Mouse (Mus musculus): ENCODE measurements around the gene Ifitm3. TPM values are rescaled to one million over a fixed set of nuclear protein-coding genes. Genes with fewer than 3 reads are reported as not detected.
"Not testable (repeated sequence)": the region's sequence is repeated elsewhere in the genome, so short reads cannot be mapped to it uniquely, and the experiment has no call there.

Gene Ifitm3
- total RNA-seq, 2 experiments from 2014 or later, result 44.9 to 54.0 TPM

GRCm38 (mm10) chr7:140971479-140972171 is 38.9 kb downstream of the Ifitm3 start:
- no peak for DNase-seq

GRCm38 (mm10) chr7:140970931-140971330 is 39.6 kb downstream of the Ifitm3 start:
- intact Hi-C loops (cut with DNase I; ENCODE audit: low total_unique reads), result no loop called here

More at GRCm38 (mm10) chr7:140971479-140972171, 38.9 kb downstream of the Ifitm3 start:
- intact Hi-C loops (cut with DNase I; ENCODE audit: low total_unique reads), result no loop called here

DNA sequence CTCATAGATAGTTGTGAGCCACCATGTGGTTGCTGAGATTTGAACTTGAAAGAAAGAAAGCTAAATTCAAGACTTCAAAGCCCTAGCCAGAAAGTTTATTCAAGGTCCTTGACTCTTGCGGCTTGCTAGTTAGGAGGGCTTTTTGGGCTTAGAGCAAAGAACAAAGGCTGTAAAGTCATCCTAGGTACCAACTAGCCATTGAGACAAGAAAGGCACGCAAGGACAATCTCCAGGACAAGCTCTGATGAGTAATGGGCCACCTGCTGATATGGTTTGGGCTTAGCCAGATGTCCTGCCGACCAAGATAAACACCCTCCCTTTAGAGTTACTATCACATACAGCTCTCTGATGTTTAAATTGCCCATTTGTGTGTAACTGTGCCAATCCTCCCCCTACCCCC is 41.9 kb downstream of the Ifitm3 start:
- intact Hi-C loops (cut with DNase I; ENCODE audit: low total_unique reads); DNase-seq: not testable (repeated sequence)

More at GRCm38 (mm10) chr7:140970931-140971330, 39.6 kb downstream of the Ifitm3 start:
- no peak for DNase-seq

DNA sequence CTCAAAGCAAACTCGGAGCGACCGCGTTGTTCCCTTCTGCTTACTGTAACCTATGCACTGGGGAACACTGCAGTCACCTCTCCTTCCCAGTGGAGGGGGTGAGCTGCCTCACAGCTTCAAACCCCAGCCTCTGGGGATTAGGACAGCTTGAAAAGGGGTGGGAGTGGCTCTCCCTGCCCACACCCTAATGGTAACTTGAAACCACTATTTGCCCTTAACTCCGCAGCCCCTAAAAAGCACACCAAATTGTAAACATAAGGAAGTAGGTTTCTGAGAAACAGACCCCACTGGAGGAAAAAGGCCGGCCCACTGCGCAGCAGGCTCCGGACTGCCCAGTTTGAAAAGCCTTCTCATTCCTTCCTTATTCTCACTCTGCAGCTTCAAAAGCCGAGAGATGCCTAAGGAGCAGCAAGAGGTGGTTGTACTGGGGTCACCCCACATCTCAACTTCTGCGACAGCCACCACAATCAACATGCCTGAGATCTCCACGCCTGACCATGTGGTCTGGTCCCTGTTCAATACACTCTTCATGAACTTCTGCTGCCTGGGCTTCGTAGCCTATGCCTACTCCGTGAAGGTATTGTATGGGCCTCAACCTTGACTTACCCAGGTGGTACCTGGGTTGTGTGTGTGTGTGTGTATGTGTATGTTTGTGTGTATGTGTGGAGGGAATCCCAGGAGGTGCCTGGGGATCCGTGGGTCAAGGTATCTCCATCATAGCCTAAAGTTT is 42.5 kb downstream of the Ifitm3 start:
- intact Hi-C loops (cut with DNase I; ENCODE audit: low total_unique reads), result no loop called here
- DNase-seq, result no peak

DNA sequence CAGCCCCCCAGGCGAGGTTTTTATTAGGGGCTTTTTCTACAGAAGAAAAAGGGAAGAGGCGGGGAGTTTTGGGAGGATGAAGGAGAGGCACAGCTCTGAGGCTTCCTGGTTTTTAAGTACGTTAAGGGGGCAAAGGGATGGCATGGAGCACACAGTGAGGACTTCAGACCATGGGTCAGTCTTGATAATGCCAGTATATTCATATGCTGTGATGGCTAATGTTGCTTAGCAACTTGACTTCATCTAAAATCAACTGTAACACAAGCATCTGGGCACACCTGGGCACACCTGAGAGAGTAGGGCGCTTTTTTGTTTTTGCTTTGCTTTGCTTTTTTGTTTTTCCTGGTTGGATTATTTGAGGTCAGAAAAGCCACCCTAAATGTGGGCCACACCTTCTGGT is 43.6 kb downstream of the Ifitm3 start, which contains the start of gene Ifitm1:
Gene Ifitm1, plus strand, starts transcription at position 301 of the 400 bp plus-strand sequence.
- no peak for DNase-seq
- intact Hi-C loops (cut with DNase I; ENCODE audit: low total_unique reads), result no loop called here

DNA sequence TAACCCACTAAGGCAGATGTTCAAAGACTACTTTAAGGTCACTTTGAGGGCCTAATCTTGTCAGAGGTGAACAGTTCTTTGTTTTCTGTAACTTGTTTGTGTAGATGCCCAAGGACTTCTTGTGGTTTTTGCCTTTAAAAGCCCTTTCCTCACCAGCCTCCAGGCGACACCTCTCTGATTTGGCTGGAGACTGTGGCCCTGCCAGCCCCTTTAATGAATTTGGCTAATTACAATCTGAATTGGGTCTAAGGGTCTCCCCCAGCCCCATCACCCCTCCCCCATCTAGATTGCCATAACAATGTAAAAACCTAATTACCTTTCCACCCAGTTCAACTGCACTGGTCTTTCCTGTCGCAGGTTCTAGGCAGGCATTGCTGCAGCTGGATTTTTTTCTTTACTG is 47.8 kb downstream of the Ifitm3 start:
- intact Hi-C loops (cut with DNase I; ENCODE audit: low total_unique reads), result loop anchor here (5.0 kb wide), 1 partner anchor 85 kb away; no protein-coding TSS in a partner anchor
- no peak for DNase-seq

DNA sequence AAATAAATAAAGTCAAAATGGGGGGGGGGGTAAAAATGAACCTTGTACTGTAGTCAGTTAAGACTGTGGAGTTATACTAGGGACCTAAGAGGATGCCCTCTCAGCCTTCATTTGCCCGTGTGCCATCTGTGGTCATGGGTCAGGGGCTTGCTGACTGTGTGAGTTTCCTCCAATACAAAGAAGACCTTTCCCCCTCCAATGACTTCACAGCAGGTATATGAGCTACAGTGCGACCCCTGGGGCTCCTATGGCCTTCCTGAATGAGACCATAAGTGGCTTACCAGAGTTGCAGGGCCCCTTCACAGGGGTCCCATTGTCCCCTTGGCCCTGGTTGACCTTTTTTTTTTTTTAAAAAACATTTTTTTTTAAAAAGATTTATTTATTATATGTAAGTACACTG is 49.2 kb downstream of the Ifitm3 start:
- DNase-seq, result no peak
- intact Hi-C loops (cut with DNase I; ENCODE audit: low total_unique reads), result loop anchor here (5.0 kb wide), 1 partner anchor 86 kb away; no protein-coding TSS in a partner anchor

DNA sequence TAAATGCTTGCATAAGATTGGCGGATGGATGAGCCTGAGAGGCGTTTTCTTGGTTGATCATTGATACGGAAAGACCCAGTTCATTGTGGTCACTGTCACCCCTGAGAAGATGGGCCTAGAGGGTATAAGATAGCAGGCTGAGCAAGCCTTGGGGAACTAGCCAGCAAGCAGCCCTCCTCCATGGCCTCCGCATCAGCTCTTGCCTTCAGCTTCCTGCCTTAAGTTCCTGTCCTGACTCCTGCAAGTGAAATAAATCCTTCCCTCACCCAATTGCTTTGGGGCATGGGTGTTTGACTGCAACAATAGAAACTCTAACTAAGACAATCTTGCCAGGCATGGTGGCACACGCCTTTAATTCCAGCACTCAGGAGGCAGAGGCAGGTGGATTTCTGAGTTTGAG is 50.5 kb downstream of the Ifitm3 start:
- intact Hi-C loops (cut with DNase I; ENCODE audit: low total_unique reads), result loop anchor here (5.0 kb wide), 1 partner anchor 87 kb away; no protein-coding TSS in a partner anchor

More for the DNA sequence above, 50.5 kb downstream of the Ifitm3 start:
- no peak for DNase-seq

Other genes starting within 250 kb of the Ifitm3 start
- under 1 TPM; 0.21 to 0.33 TPM for gene Cyp2e1, start 247.0 kb downstream of the Ifitm3 start, total RNA-seq (2021)
- not detected for gene Syce1, start 222.9 kb downstream of the Ifitm3 start, total RNA-seq (2021)
- not detected for gene Zfp941, start 188.6 kb downstream of the Ifitm3 start, total RNA-seq (2021)
- gene Urah, start 175.8 kb downstream of the Ifitm3 start, total RNA-seq (2021), result not detected
- not detected for gene Scgb1c1, start 165.2 kb downstream of the Ifitm3 start, total RNA-seq (2021)
- gene Odf3, start 163.0 kb downstream of the Ifitm3 start, total RNA-seq (2021), result not detected
- gene Gm45785, start 154.4 kb downstream of the Ifitm3 start, total RNA-seq (2021), result not detected
- gene Ric8a, start 153.8 kb downstream of the Ifitm3 start, total RNA-seq (2021), result 10 to 100 TPM; 13.9 to 16.2 TPM
- gene Bet1l, start 153.2 kb downstream of the Ifitm3 start, total RNA-seq (2021), result 10 to 100 TPM in 1 of 2 experiments, 1 to 10 TPM in 1; 8.3 to 11.1 TPM
- gene Psmd13, start 128.8 kb downstream of the Ifitm3 start, total RNA-seq (2021), result 10 to 100 TPM; 93.5 to 94.2 TPM
- gene Sirt3, start 128.5 kb downstream of the Ifitm3 start, total RNA-seq (2021), result 10 to 100 TPM; 19.5 to 24.7 TPM
- 1,000 to 10,000 TPM; 1,269 to 1,458 TPM for gene Cox8b, start 110.3 kb downstream of the Ifitm3 start, total RNA-seq (2021)
- not detected for gene Nlrp6, start 89.9 kb downstream of the Ifitm3 start, total RNA-seq (2021)
- gene Pgghg, start 69.4 kb downstream of the Ifitm3 start, total RNA-seq (2021), result 1 to 10 TPM; 6.7 to 6.9 TPM
- not detected for gene Ifitm5, start 60.5 kb downstream of the Ifitm3 start, total RNA-seq (2021)
- not detected for gene Gm45717, start 54.8 kb downstream of the Ifitm3 start, total RNA-seq (2021)
- gene Ifitm2, start 54.8 kb downstream of the Ifitm3 start, total RNA-seq (2021), result 100 to 1,000 TPM in 1 of 2 experiments, 10 to 100 TPM in 1; 83.9 to 105 TPM
- 1 to 10 TPM; 1.3 to 1.4 TPM for gene Ifitm1, start 43.5 kb downstream of the Ifitm3 start, total RNA-seq (2021)
- not detected for gene Ifitm6, start 7.2 kb upstream of the Ifitm3 start, total RNA-seq (2021)
- gene Gm17387, start 18.4 kb upstream of the Ifitm3 start, total RNA-seq (2021), result not detected
- under 1 TPM in 1 of 2 experiments, not detected in 1; 0.23 TPM for gene B4galnt4, start 50.3 kb upstream of the Ifitm3 start, total RNA-seq (2021)
- not detected for gene Pkp3, start 67.4 kb upstream of the Ifitm3 start, total RNA-seq (2021)
- 1 to 10 TPM; 2.8 to 3.2 TPM for gene Sigirr, start 89.8 kb upstream of the Ifitm3 start, total RNA-seq (2021)
- not detected for gene Ano9, start 107.0 kb upstream of the Ifitm3 start, total RNA-seq (2021)
- 10 to 100 TPM; 15.5 to 21.9 TPM for gene Ptdss2, start 111.6 kb upstream of the Ifitm3 start, total RNA-seq (2021)
- gene Rnh1, start 162.1 kb upstream of the Ifitm3 start, total RNA-seq (2021), result 10 to 100 TPM; 48.4 to 50.3 TPM
- 100 to 1,000 TPM; 193 to 209 TPM for gene Hras, start 183.2 kb upstream of the Ifitm3 start, total RNA-seq (2021)
- 1 to 10 TPM; 2.2 to 2.4 TPM for gene Lrrc56, start 183.4 kb upstream of the Ifitm3 start, total RNA-seq (2021)
- gene Lmntd2, start 203.3 kb upstream of the Ifitm3 start, total RNA-seq (2021), result not detected
- gene Rassf7, start 205.1 kb upstream of the Ifitm3 start, total RNA-seq (2021), result 1 to 10 TPM in 1 of 2 experiments, under 1 TPM in 1; 0.62 to 1.2 TPM
- gene Phrf1, start 218.0 kb upstream of the Ifitm3 start, total RNA-seq (2021), result 10 to 100 TPM; 23.2 to 24.4 TPM

Measured in gastrocnemius, postnatal 14 days (tissue).